Mouse (Mus musculus) olfactory bulb, adult 2 months (tissue): ENCODE data around the gene Zfp30. TPM values are rescaled to one million over a fixed set of nuclear protein-coding genes. Genes with fewer than 3 reads are reported as not detected.
A peak's percentile ranks its signal among the peaks of the same experiment; 100 is the strongest.

Source experiments
- H3K27ac ChIP-seq: fragments of 200-500 bp; 2 replicates; pipeline ENCODE4 v1.5.1; 2012; ENCODE audit warnings: low read depth, low read length; ENCODE audit not compliant: insufficient read depth
- H3K4me1 ChIP-seq: fragments of 200-500 bp; 2 replicates; pipeline ENCODE4 v1.6.1; 2012; ENCODE audit warnings: low read length; ENCODE audit not compliant: control insufficient read depth, insufficient read depth
- H3K4me3 ChIP-seq: fragments of 200-500 bp; 2 replicates; pipeline ENCODE4 v1.5.1; 2012; ENCODE audit warnings: mild to moderate bottlenecking, low read depth, low read length, moderate library complexity; ENCODE audit not compliant: insufficient read depth
- CTCF ChIP-seq: fragments of 200-500 bp; IDR thresholded peaks from 2 replicates; pipeline ENCODE4 v1.5.1; 2012; ENCODE audit warnings: low read depth, mild to moderate bottlenecking, low read length, moderate library complexity; ENCODE audit not compliant: insufficient read depth
- POLR2A ChIP-seq: fragments of 200-500 bp; IDR thresholded peaks from 2 replicates; pipeline ENCODE4 v1.6.1; 2012; ENCODE audit warnings: mild to moderate bottlenecking, low read depth, low read length, moderate library complexity; ENCODE audit not compliant: insufficient read depth
- WGBS: fragments of 180-500 bp; shearing (Covaris S2); methylation state at CpG from one replicate; pipeline ENCODE4 v1.1.7; 2018; 5-methylcytosine and 5-hydroxymethylcytosine counted together
- polyA plus RNA-seq: library from polyadenylated mRNA; stranded (reverse); fragments of >200 nt; gene quantifications from 2 replicates; pipeline ENCODE4 v1.2.4, GENCODE M21; 2012; ENCODE audit warnings: low replicate concordance; ENCODE audit not compliant: missing spikeins, insufficient read depth, insufficient read length

Gene Zfp30
- polyA plus RNA-seq, 1 experiment: not detected

DNA sequence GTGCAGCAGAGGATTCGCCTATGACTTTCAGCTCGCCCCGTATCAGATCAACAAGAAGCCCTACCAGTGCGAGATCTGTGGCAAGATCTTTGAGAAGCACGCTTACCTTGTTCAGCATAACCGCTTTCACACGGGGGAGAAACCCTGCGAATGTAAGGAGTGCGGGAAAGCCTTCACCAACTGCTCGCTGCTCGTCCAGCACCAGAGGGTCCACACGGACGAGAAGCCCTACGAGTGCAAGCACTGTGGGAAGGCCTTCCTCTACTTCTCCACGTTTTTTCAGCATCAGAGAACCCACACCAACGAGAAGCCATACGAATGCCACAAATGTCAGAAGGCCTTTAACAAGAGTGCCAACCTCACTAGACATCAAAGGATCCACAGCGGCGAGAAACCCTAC is 7.2 kb upstream of the Zfp30 start:
- TF ChIP-seq CTCF: no peak
- TF ChIP-seq POLR2A: no peak
- WGBS: 94% methylated on average over 19 of the region's 19 CpGs

DNA sequence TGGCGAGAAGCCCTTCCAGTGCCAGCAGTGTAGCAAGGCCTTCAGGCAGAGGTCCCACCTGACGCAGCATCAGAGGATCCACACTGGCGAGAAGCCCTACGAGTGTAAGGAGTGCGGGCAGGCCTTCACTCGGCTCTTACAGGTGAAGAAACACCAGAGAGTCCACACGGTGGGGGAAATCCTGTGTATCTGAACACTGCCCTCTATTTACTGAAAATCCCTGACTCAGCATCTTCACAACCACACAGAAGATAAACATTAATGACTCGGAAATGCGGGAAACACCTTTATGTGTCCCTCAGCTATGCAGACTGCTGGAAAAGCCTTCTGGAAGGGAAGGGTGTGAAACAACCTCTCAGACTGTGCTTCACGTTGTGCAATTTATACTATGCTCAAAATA is 6.4 kb upstream of the Zfp30 start:
- no peak for TF ChIP-seq CTCF
- no peak for TF ChIP-seq POLR2A
- no peak overlapping the region for H3K27ac ChIP-seq
- 92% methylated on average over 10 of the region's 10 CpGs for WGBS
- 0 out of 2 replicates have a peak, but pooled peaks cover 2% of the 10 kb centered on the region for H3K4me1 ChIP-seq
- H3K4me3 ChIP-seq: no peak overlapping the region

More for the DNA sequence above, 7.2 kb upstream of the Zfp30 start:
- no peak overlapping the region for H3K4me3 ChIP-seq
- H3K4me1 ChIP-seq: 0 out of 2 replicates have a peak, but pooled peaks cover 2% of the 10 kb centered on the region
- no peak overlapping the region for H3K27ac ChIP-seq

DNA sequence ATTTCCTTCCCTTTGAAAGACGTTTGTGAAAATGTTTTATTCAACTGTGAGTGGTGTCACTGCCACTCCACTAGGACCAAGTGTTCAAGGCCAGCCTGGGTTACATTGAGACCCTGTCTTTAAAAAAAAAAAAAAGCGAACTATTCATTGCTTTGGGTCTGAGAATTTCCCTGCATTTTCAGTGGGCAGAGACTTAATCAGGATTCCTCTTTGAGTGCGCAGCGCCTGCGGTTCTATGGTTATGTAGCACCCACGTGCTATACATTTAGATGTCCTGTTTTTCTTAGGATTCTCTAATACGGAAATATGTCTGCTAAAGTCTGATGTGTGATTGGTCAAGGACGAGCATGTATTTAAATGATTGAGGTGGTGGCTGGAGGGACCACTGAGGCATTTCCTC is 1.2 kb downstream of the Zfp30 start:
- Histone ChIP-seq H3K27ac (no peak overlapping the region), H3K4me1 (peaks cover 5% of the 10 kb centered on the region; the same call in 1 of the 2 replicates), H3K4me3 (peak overlapping the region; percentile 6; the same call in 1 of the 2 replicates)
- WGBS: 13% methylated on average over 8 of the region's 8 CpGs
- TF ChIP-seq POLR2A (no peak), CTCF (no peak)

DNA sequence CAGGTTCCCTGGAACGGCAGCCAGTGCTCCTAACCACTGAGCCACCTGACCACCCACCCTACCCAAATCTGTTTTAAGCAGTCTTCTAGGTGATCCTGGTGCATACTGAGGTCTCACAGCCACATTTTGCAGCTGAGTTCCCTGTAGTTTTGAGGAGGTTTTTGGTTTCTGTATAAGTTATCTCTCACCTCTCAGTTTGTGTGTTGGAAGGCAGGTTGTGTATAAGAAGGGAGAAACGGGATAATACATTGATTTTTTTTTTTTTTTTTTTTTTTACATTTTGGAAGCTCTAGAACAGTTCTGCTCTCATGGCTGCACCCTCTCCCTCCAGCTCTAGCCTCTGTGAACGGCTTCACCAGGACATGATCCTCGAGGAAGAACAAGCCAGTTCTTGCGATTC is 2.1 kb downstream of the Zfp30 start:
- Histone ChIP-seq H3K4me1 (peaks cover 5% of the 10 kb centered on the region; the same call in 1 of the 2 replicates), H3K4me3 (peak overlapping the region; percentile 45), H3K27ac (no peak overlapping the region)
- TF ChIP-seq POLR2A: no peak
- no peak for TF ChIP-seq CTCF
- 54% methylated on average over 5 of the region's 5 CpGs for WGBS

DNA sequence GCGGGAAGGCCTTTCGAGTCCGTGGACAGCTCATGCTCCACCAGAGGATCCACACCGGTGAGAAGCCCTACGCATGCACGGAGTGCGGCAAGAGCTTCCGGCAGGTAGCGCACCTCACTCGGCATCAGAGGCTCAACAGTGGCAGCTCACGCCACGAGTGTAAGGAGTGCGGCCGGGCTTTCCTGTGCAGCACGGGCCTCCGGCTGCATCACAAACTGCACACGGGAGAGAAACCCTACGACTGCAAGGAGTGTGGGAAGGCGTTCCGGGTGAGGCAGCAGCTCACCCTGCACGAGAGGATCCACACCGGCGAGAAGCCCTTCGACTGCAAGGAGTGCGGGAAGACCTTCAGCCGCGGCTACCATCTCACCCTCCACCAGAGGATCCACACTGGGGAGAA is 9.1 kb downstream of the Zfp30 start:
- Histone ChIP-seq H3K4me3 (no peak overlapping the region), H3K27ac (no peak overlapping the region), H3K4me1 (no peaks in the 10 kb centered on the region)
- 60% methylated on average over 27 of the region's 27 CpGs for WGBS
- TF ChIP-seq POLR2A (no peak), CTCF (no peak)

DNA sequence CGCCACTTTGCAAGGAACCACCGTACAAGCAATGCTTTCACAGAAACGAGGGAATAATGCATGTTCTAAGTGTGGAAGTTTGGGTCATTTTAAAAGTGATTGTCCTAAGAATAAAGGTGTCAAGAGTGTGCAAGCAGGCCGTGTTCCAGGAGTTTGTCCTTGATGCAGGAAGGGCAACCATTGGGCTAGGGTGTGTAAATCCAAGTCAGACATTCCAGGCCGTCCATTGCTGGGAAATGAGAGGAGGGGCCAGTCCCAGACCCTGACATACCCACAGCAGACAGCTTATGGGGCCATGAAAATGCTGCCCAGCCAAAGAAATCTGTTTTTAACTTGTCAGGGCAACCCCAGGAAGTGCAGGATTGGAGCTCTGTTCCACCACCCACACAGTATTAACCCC is 23.2 kb downstream of the Zfp30 start:
- Histone ChIP-seq H3K4me3 (no peak overlapping the region), H3K4me1 (no peaks in the 10 kb centered on the region), H3K27ac (no peak overlapping the region)
- WGBS: 47% methylated on average over 5 of the region's 5 CpGs
- TF ChIP-seq POLR2A (no peak), CTCF (no peak)

DNA sequence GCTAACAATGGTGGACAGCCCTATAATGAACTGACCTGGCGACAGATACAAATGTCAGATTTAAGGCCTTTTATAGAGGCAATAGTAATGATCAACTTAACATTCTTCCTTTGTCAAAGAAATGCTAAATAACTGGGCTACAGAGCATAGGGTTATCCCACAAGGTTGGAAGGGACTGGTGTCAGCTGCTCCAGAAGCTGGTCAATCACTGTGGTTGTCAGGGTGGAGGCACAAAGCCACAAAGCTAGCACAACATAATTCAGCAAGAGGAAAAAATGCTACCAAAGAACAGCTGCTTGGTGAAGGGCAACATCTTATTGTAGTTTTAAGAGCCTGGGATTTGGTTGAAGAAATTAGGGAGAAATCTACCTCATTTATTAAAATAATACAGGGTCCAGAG is 28.4 kb downstream of the Zfp30 start:
- Histone ChIP-seq H3K4me3 (no peak overlapping the region), H3K27ac (no peak overlapping the region), H3K4me1 (peaks cover 8% of the 10 kb centered on the region)
- 85% methylated on average over 1 of the region's 1 CpGs for WGBS
- no peak for TF ChIP-seq POLR2A
- no peak for TF ChIP-seq CTCF

DNA sequence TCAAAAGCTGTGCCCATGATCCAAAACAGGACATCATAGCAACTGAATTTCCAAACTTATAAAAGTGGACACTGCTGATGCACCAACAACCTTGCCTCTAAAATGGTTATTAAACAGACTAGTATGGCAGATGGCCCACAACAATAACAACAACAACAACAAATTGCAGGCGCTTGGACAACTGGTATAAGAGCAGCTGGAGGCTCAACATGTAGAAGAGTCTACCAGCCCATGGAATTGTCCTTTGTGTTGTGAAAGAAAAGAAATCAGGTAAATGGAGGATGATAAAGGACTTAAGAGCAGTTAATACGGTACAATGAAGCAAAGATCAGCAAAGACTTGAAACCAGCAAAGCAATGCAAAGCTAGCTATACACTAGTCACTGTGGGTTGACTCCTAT is 30.6 kb downstream of the Zfp30 start:
- peaks cover 8% of the 10 kb centered on the region for H3K4me1 ChIP-seq
- no peak overlapping the region for H3K27ac ChIP-seq
- 86% methylated on average over 2 of the region's 2 CpGs for WGBS
- TF ChIP-seq CTCF (no peak), POLR2A (no peak)
- no peak overlapping the region for H3K4me3 ChIP-seq

DNA sequence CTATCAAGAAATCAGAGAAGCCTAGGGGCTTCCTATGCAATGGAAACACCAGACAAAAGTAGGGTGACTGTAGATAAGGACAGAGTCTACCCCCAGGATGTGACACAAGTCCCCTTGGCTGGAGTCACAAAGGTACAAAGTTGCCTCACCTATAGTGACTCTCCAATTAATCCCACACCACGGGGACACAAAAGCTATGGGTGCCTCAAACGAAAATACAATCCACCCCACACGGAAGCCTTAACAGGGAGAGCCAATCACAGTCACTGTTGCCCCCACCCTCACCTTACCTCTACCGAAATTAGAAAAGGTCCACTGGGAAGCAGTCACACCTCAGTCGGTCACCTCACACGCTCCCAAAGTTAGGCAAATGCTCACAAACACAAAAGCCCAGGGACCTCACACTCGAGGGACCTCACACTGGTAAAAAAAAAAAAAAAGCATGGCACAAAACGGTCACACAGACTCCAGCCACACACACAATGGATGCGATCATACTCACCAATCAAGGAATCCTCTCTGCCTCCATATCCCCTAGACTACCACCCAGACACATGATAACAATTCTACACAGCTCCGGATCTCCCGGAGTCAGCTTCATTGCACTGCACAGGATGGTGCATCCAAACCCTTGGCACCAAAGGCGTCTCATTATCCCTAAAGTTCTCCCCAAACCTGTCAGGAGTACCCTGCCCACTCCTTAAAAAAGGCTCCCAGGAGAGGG is 31.4 kb downstream of the Zfp30 start:
- peak overlapping the region; percentile 37 for H3K27ac ChIP-seq
- under 1% methylated on average over 12 of the region's 12 CpGs for WGBS
- H3K4me3 ChIP-seq: peak overlapping the region; percentile 69
- peaks cover 8% of the 10 kb centered on the region for H3K4me1 ChIP-seq
- TF ChIP-seq POLR2A (peak; percentile 3; the same call in 1 of the 2 replicates), CTCF (no peak)
